Mouse (Mus musculus): ENCODE data around the gene Nos3. TPM values are rescaled to one million over a fixed set of nuclear protein-coding genes. Genes with fewer than 3 reads are reported as not detected.

Gene Nos3
- total RNA-seq, 2 experiments from 2014 or later = 5.0 to 7.1 TPM

GRCm38 (mm10) chr5:24332401-24332800, 32.2 kb upstream of the Nos3 start:
- no peak overlapping the region for H3K4me3 ChIP-seq
- DNase-seq = no peak
- intact Hi-C loops (cut with DNase I) = no loop called here
- H3K27ac ChIP-seq = no peak overlapping the region
- TF ChIP-seq CTCF (IDR thresholded peaks at IDR 0.05) = no peak

GRCm38 (mm10) chr5:24334749-24335148, 29.9 kb upstream of the Nos3 start:
- DNase-seq = no peak
- Histone ChIP-seq H3K27ac (no peak overlapping the region), H3K4me3 (no peak overlapping the region)
- TF ChIP-seq CTCF (IDR thresholded peaks at IDR 0.05) = no peak
- intact Hi-C loops (cut with DNase I) = no loop called here

GRCm38 (mm10) chr5:24335888-24336511, 28.6 kb upstream of the Nos3 start:
- intact Hi-C loops (cut with DNase I) = loop anchor here (2.0 kb wide), 1 partner anchor 21 kb away; no protein-coding TSS in a partner anchor
- peak; percentile 44 for DNase-seq

GRCm38 (mm10) chr5:24337366-24337765, 27.2 kb upstream of the Nos3 start:
- H3K27ac ChIP-seq = no peak overlapping the region
- DNase-seq = peak; percentile 49
- intact Hi-C loops (cut with DNase I) = loop anchor here (2.0 kb wide), 1 partner anchor 19 kb away; no protein-coding TSS in a partner anchor

More at GRCm38 (mm10) chr5:24335888-24336511, 28.6 kb upstream of the Nos3 start:
- no peak overlapping the region for H3K4me3 ChIP-seq
- TF ChIP-seq CTCF (IDR thresholded peaks at IDR 0.05) = peak; percentile 78
- H3K27ac ChIP-seq = no peak overlapping the region

GRCm38 (mm10) chr5:24337821-24338220, 26.8 kb upstream of the Nos3 start:
- intact Hi-C loops (cut with DNase I) = loop anchor here (2.0 kb wide), 1 partner anchor 19 kb away; no protein-coding TSS in a partner anchor
- Histone ChIP-seq H3K27ac (no peak overlapping the region), H3K4me3 (no peak overlapping the region)
- TF ChIP-seq CTCF (IDR thresholded peaks at IDR 0.05) = no peak
- no peak for DNase-seq

More at GRCm38 (mm10) chr5:24337366-24337765, 27.2 kb upstream of the Nos3 start:
- H3K4me3 ChIP-seq = no peak overlapping the region
- TF ChIP-seq CTCF (IDR thresholded peaks at IDR 0.05) = peak; percentile 21; the same call in 1 of the 2 replicates

- Histone ChIP-seq H3K4me3 (no peak overlapping the region), H3K27ac (no peak overlapping the region)
- intact Hi-C loops (cut with DNase I) = no loop called here
- DNase-seq = no peak
- no peak for TF ChIP-seq CTCF (IDR thresholded peaks at IDR 0.05)
Observed at GRCm38 (mm10) chr5:24342205-24342963, 22.2 kb upstream of the Nos3 start.

- Histone ChIP-seq H3K4me3 (no peak overlapping the region), H3K27ac (no peak overlapping the region)
- DNase-seq = no peak
- intact Hi-C loops (cut with DNase I) = no loop called here
- TF ChIP-seq CTCF (IDR thresholded peaks at IDR 0.05) = no peak
Observed at GRCm38 (mm10) chr5:24342966-24343365, 21.6 kb upstream of the Nos3 start.

- intact Hi-C loops (cut with DNase I) = no loop called here
- no peak for TF ChIP-seq CTCF (IDR thresholded peaks at IDR 0.05)
- H3K4me3 ChIP-seq = no peak overlapping the region
- no peak for DNase-seq
- no peak overlapping the region for H3K27ac ChIP-seq
Observed at GRCm38 (mm10) chr5:24343379-24343778, 21.2 kb upstream of the Nos3 start.

- H3K27ac ChIP-seq = no peak overlapping the region
- H3K4me3 ChIP-seq = no peak overlapping the region
- intact Hi-C loops (cut with DNase I) = no loop called here
- TF ChIP-seq CTCF (IDR thresholded peaks at IDR 0.05) = no peak
- no peak for DNase-seq
Observed at GRCm38 (mm10) chr5:24343977-24344436, 20.6 kb upstream of the Nos3 start.

- no peak for TF ChIP-seq CTCF (IDR thresholded peaks at IDR 0.05)
- Histone ChIP-seq H3K27ac (no peak overlapping the region), H3K4me3 (no peak overlapping the region)
- intact Hi-C loops (cut with DNase I) = no loop called here
- no peak for DNase-seq
Observed at GRCm38 (mm10) chr5:24344477-24345051, 20.0 kb upstream of the Nos3 start.

GRCm38 (mm10) chr5:24346313-24346712, 18.3 kb upstream of the Nos3 start:
- no peak for TF ChIP-seq CTCF (IDR thresholded peaks at IDR 0.05)
- no peak for DNase-seq
- no peak overlapping the region for H3K27ac ChIP-seq
- intact Hi-C loops (cut with DNase I) = no loop called here
- no peak overlapping the region for H3K4me3 ChIP-seq

GRCm38 (mm10) chr5:24347186-24347875, 17.3 kb upstream of the Nos3 start:
- Histone ChIP-seq H3K4me3 (no peak overlapping the region), H3K27ac (no peak overlapping the region)
- TF ChIP-seq CTCF (IDR thresholded peaks at IDR 0.05) = no peak
- no peak for DNase-seq
- intact Hi-C loops (cut with DNase I) = no loop called here

All from gastrocnemius, adult 2 months (tissue).